Mouse (Mus musculus) G1E (cell line): ENCODE data around the gene Rnf150. TPM values are rescaled to one million over a fixed set of nuclear protein-coding genes. Genes with fewer than 3 reads are reported as not detected.

Experiments used
- ATAC-seq: 2 replicates; pipeline ENCODE4 v1.8.0; 2016; ENCODE audit warnings: mild to moderate bottlenecking; ENCODE audit not compliant: insufficient number of reproducible peaks, poor library complexity, low FRiP score, severe bottlenecking; ENCODE audit errors: extremely low read depth
- DNase-seq: peaks from one replicate; pipeline ENCODE4 v3.0.0; 2012; ENCODE audit warnings: low spot score
- H3K27me3 ChIP-seq: 2 replicates; pipeline ENCODE4 v1.6.1; 2012; ENCODE audit warnings: mild to moderate bottlenecking, low read length, inconsistent platforms; ENCODE audit not compliant: insufficient read depth
- H3K36me3 ChIP-seq: replicated peaks from 2 replicates; pipeline ENCODE3; 2012; ENCODE audit warnings: mild to moderate bottlenecking, inconsistent platforms
- H3K4me1 ChIP-seq: 2 replicates; pipeline ENCODE4 v1.6.1; 2012; ENCODE audit warnings: low read depth, low read length, inconsistent platforms, mixed read lengths; ENCODE audit not compliant: insufficient read depth
- H3K4me3 ChIP-seq: 2 replicates; pipeline ENCODE4 v1.5.1; 2012; ENCODE audit warnings: low read depth, mild to moderate bottlenecking, inconsistent platforms, low read length, moderate library complexity, mixed read lengths
- H3K9me3 ChIP-seq: replicated peaks from 2 replicates; pipeline ENCODE4 v1.6.1; 2012; ENCODE audit warnings: inconsistent platforms
- CTCF ChIP-seq: IDR thresholded peaks from 2 replicates; pipeline ENCODE4 v1.5.1; 2012; ENCODE audit warnings: low read depth, low read length, inconsistent platforms, mixed read lengths
- GATA1 ChIP-seq: IDR thresholded peaks from 2 replicates; pipeline ENCODE4 v1.6.1; 2012; ENCODE audit warnings: borderline replicate concordance, low read length, inconsistent platforms, mixed read lengths
- GATA2 ChIP-seq: IDR thresholded peaks from 2 replicates; pipeline ENCODE4 v1.6.1; 2012; ENCODE audit warnings: low read depth, low read length, inconsistent platforms, borderline replicate concordance
- POLR2AphosphoS5 ChIP-seq: IDR thresholded peaks from 2 replicates; pipeline ENCODE4 v1.6.1; 2012; ENCODE audit warnings: low read depth, low read length, inconsistent platforms; ENCODE audit not compliant: insufficient replicate concordance
- TAL1 ChIP-seq: conservative IDR thresholded peaks from 2 replicates; pipeline ENCODE4 v1.6.1; 2012; ENCODE audit warnings: low read depth, low read length, inconsistent platforms, mixed read lengths
- polyA plus RNA-seq: library from polyadenylated mRNA; stranded (reverse); fragments of >175 nt; gene quantifications from 2 replicates; pipeline ENCODE4 v1.2.3, GENCODE M21; 2012
- total RNA-seq, 2 experiments: library from RNA; stranded (forward) in 1 of 2; stranded (reverse) in 1 of 2; fragments of 200-1000 nt in 1 of 2; fragments of >200 nt in 1 of 2; fragmentation: Nextera tagmentation in 1 of 2; gene quantifications; 2 replicates each; pipeline ENCODE4 v1.2.3; 2014 to 2017

Rnf150 gene
- total RNA-seq (2014; fragmentation: Nextera tagmentation) = not detected in 2 replicates
- total RNA-seq (2017) = 0.06 and 0.11 TPM in 2 replicates
- polyA plus RNA-seq = 0.01 TPM in 1 of 2 replicates, not detected in the other

DNA sequence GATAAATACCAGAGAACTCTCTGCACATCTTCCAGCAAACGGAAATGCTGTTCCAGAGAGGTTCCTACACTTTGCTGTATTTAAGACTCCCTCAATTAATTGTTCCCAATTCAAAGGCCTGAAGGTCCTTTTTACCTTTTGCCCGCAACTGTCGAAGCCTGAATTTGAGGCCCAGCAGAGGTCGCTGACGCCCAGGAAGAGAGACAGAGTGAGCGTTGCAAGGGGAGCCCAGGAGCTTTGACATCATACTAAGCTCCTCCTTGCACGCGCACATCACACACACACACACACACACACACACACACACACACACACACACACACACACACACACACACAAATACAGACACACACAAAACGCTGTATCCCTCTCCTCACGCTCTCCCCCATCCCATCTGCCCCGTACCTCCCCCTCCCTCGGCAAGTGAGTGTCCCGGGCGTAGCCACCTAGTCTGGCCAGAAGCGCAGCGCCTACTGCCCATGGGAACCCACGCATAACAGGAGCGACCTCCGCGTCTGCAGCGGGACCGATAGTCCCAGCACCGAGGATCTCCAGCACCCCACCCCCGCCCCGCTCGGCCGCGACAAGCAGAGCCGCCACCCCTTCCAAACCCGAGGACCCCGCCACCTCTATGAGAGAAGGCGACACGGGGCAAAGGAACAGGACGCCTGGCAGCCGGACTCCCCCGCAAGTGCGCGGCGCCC lies at the start of gene Rnf150:
TSS of gene Rnf150 (plus strand) at position 316 of the 704 bp plus-strand sequence.
- ATAC-seq = no peak
- Histone ChIP-seq H3K27me3 (peaks cover 13% of the 10 kb centered on the region; the same call in 1 of the 2 replicates), H3K4me3 (no peak within 1 kb of the TSS; the same call in 1 of the 2 replicates), H3K4me1 (no peaks in the 10 kb centered on the region), H3K36me3 (no peaks in the 10 kb centered on the region), H3K9me3 (no peaks in the 10 kb centered on the region)
- no peak for TF ChIP-seq GATA2
- no peak for TF ChIP-seq GATA1
- no peak for TF ChIP-seq TAL1
- no peak for TF ChIP-seq CTCF
- no peak for TF ChIP-seq POLR2AphosphoS5
- no peak for DNase-seq

DNA sequence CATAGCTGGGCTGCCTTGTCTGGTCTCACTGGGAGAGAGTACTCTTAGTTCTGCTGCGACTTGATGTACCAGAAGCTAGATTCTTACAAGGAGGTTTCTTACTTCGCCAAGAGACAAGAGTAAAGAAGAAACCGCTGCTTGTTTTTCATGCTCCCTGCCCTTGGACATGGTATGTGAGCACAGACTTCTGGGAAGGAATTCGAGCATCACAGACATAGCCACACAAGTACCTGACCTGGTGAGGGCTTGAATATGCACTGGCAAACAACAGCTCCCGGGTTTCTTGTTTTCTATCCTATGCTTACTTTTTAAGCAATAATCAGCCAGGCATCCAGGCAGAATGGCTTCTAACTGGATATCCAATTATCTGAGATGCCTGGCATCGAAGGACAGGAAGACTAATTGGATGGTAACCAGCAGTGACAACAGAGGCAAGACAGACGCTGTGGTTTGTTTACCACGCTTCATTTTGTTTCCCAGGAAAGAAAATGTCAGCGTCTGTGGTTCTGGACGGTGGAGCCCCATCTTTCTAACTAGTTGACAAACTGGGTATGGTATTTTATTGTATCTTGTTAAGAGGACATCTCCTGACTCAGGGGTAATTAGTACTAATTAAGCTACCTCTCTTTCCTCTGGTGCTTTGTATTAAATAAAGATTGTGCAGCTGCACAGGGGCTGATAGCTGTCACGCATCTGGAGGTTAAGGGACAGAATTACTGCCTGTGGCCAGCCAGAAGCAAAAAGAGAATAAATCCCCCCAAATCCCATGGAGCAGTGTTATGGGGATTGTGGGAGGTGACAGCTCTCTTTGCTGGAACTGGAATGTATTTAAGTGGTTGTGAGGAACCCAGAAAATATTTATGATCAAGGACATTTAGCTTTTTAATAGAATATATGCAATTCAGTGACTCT lies 36.8 kb upstream of the Rnf150 start:
- Histone ChIP-seq H3K9me3 (no peaks in the 10 kb centered on the region), H3K4me1 (no peaks in the 10 kb centered on the region), H3K27me3 (no peaks in the 10 kb centered on the region; the same call in 1 of the 2 replicates), H3K36me3 (no peaks in the 10 kb centered on the region), H3K4me3 (no peak overlapping the region)
- no peak for ATAC-seq
- TF ChIP-seq TAL1 = no peak
- no peak for TF ChIP-seq CTCF
- TF ChIP-seq GATA2 = no peak
- no peak for TF ChIP-seq POLR2AphosphoS5
- no peak for TF ChIP-seq GATA1
- DNase-seq = no peak

DNA sequence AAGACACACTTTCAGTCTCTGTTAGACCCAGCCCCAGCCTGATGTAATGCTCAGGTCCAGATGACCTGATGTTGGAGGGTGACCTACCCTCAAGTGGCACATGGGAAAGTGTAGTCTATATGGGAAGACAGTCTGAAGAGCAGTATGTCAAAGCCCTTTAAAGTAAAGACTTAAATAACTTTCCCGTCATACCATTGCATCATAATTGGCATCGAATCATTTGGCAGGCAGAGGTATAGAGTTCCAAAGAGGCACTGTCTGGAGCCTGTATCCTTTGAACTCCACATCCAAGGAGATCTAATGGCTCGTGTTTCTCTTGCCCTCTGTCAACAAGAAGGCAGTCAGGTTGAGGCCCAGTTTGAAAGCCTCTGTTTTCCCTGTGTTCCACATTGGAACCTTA lies 22.7 kb upstream of the Rnf150 start:
- DNase-seq (no peak), ATAC-seq (no peak)
- Histone ChIP-seq H3K4me3 (no peak overlapping the region), H3K9me3 (no peaks in the 10 kb centered on the region), H3K36me3 (no peaks in the 10 kb centered on the region), H3K4me1 (peaks cover 14% of the 10 kb centered on the region), H3K27me3 (peaks cover 2% of the 10 kb centered on the region; the same call in 1 of the 2 replicates)
- TF ChIP-seq GATA1 = no peak
- TF ChIP-seq GATA2 = no peak
- no peak for TF ChIP-seq POLR2AphosphoS5
- no peak for TF ChIP-seq CTCF
- no peak for TF ChIP-seq TAL1

DNA sequence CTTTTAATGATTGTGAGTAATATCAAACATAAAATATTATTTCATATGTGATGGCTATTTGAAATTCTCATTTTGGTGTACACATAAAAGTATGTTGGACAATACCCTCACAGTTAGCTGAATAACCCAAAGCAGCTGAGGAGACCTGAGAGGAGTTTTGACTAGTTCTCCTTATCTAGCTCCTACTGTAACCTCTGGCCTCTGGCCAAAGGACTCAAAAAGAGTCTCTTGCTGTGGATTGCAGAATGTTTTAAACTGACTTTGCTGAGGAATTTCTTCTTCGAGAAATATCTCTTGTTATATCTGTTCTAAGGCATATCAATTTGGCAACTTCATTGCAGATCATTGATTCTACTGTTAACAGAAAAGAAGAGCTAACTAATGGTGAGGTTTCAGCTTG lies 22.2 kb upstream of the Rnf150 start:
- no peak for TF ChIP-seq GATA1
- no peak for TF ChIP-seq GATA2
- TF ChIP-seq POLR2AphosphoS5 = no peak
- no peak for TF ChIP-seq TAL1
- no peak for TF ChIP-seq CTCF
- H3K36me3 ChIP-seq = no peaks in the 10 kb centered on the region
- peaks cover 17% of the 10 kb centered on the region for H3K4me1 ChIP-seq
- no peak overlapping the region for H3K4me3 ChIP-seq
- DNase-seq = no peak
- no peak for ATAC-seq
- no peaks in the 10 kb centered on the region for H3K9me3 ChIP-seq
- 0 out of 2 replicates have a peak, but pooled peaks cover 2% of the 10 kb centered on the region for H3K27me3 ChIP-seq

DNA sequence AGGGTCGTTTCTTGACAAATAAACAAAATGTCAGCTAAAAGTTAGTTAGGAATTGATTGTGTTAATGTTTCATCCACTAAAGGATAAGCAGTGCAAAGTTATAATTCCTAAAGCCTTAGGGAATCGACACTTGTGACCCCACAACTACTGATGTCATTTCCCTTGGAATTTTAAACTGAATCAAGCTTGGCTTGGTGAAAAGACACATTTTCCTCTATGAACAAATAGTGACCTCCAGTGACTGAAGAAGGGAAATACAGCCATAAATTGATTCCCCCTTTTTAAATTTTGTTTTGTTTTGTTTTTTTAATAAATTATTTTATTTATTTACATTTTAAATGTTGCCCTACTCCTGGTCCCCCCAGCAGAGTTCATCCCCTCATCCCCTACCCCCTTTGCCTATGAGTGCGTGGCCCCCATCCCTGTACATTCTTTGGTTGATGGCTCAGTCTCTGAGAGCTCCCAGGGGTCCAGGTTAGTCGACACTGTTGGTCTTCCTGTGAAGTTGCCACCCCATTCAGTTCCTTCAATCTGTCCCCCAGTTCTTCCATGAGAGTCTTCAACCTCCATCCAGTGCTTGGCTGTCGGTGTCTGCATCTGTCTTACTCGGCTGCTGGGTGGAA lies 21.5 kb upstream of the Rnf150 start:
- Histone ChIP-seq H3K27me3 (no peaks in the 10 kb centered on the region), H3K36me3 (no peaks in the 10 kb centered on the region), H3K4me3 (no peak overlapping the region), H3K4me1 (peaks cover 23% of the 10 kb centered on the region), H3K9me3 (no peaks in the 10 kb centered on the region)
- TF ChIP-seq GATA1 (no peak), GATA2 (no peak), POLR2AphosphoS5 (no peak), CTCF (no peak), TAL1 (no peak)
- no peak for DNase-seq
- ATAC-seq = no peak

DNA sequence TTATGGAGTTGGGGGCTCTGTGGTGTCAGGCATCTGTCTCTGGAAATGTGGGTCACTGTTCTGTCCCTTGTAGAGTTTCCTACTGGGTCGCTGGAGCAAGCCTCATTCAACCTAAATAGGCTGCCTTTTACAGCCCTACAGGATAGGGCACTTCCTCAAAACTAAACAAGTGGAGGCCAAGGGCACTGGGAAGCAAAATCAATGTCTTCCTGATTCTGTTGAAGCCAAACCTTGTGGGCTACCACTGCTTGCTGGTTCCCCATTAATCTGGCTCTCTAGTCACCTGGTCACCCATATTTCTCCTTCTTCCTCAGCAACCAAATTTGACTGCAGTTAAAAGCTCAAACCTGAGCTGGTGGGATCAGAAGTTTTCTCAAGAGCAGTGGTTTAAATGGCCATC lies 19.5 kb upstream of the Rnf150 start:
- Histone ChIP-seq H3K9me3 (no peaks in the 10 kb centered on the region), H3K36me3 (no peaks in the 10 kb centered on the region), H3K4me3 (no peak overlapping the region), H3K4me1 (peaks cover 37% of the 10 kb centered on the region), H3K27me3 (no peaks in the 10 kb centered on the region)
- TF ChIP-seq CTCF (no peak), GATA2 (no peak), POLR2AphosphoS5 (no peak), TAL1 (no peak), GATA1 (no peak)
- no peak for DNase-seq
- no peak for ATAC-seq
